Mouse (Mus musculus): Measurements from ENCODE around the gene Smg1. TPM values are rescaled to one million over a fixed set of nuclear protein-coding genes. Genes with fewer than 3 reads are reported as not detected.

Gene Smg1
- polyA plus RNA-seq (2016; fragmentation: Nextera tagmentation; extraction: Ambion mirVana): 26.8 and 27.6 TPM in 2 replicates

DNA sequence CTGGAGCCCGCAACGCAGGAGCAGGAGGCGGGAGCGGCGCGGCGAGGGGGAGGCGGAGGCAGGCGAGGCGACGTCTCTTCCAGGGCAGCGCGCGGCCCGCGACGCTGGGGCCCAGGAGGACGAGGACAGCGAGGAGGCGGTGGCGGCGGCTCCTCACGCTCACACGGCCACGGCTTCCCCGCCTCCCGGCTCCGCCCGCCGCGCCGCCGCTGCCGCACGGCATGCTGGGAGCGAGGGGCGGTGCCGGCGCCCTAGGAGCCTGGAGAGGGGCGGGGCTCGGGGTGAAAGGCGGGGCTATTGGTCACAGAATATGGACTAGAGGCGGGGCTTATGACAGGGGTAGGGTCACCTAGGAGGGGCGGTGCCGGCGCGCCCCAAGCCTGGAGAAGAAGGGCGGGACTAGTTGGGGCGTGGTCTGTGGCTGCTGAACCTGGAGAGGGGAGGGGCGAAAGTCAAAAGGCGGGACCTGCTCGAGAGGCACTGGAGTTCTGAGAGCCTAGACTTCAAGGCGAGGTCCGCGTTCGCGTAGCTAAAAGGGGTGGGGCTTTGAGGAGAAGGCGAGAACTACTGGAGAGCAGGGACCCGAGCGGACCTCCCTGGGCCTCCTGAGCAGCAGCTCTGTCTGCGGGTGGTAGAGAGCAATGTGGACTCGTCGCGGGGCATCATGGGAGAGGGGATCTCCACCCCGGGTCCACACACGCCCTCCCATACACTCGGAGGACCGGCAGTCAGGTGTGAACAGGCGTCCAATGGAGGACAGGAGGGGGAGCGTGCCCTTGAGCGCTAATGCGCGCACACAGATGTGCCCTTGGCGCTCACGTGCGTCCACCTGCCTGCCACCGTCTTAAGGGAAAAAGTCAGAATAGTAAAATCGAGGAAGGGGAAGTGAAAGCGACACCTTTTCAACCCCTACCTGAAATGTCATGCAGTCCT is at the start of gene Smg1:
Gene Smg1 (minus strand): TSS at position 218 of the 933 bp plus-strand sequence.
- Histone ChIP-seq H3K4me1 (peaks cover 16% of the 10 kb centered on the region), H3K9me3 (replicated peaks) (no peaks in the 10 kb centered on the region), H3K36me3 (no peaks in the 10 kb centered on the region), H3K4me3 (peak within 1 kb of the TSS; percentile 96), H3K27ac (peak within 1 kb of the TSS; percentile 96), H3K4me2 (replicated peaks) (peak within 1 kb of the TSS; percentile 73), H3K27me3 (no peaks in the 10 kb centered on the region), H3K9ac (peak within 1 kb of the TSS; percentile 96)
- WGBS: 1% methylated on average over 79 of the region's 79 CpGs
- peak; percentile 96 for ATAC-seq (ENCODE audit: low FRiP score)

GRCm38 (mm10) chr7:118283186-118283585 is 39.7 kb upstream of the Smg1 start:
- H3K9me3 ChIP-seq (replicated peaks): peaks cover 3% of the 10 kb centered on the region; the same call in 1 of the 2 replicates
- no peaks in the 10 kb centered on the region for H3K36me3 ChIP-seq
- no peak overlapping the region for H3K27ac ChIP-seq
- no peak overlapping the region for H3K4me3 ChIP-seq
- H3K27me3 ChIP-seq: no peaks in the 10 kb centered on the region
- ATAC-seq (ENCODE audit: low FRiP score): no peak
- no peaks in the 10 kb centered on the region for H3K4me1 ChIP-seq
- no peak overlapping the region for H3K4me2 ChIP-seq (replicated peaks)
- no peak overlapping the region for H3K9ac ChIP-seq
- WGBS: 83% methylated on average over 2 of the region's 2 CpGs

DNA sequence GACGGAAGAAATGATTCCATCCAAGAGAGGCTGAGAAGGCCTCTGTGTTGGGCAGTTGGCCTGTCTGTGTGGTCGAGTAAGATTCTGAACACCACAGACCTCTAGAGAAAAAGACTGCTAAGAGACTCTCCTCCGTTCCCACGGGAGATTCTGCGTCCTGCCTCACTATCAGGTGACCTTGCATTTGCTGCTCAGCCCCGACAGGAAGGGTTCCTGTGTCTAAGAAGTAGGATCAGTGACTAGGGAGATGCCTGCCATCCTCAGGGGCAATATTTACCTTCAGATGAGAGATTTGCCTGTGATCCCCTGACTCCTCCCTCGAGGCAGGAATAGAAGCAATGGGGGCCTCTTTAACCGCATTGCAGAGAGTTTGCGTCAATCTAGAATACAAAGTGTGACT is 39.1 kb upstream of the Smg1 start:
- Histone ChIP-seq H3K9me3 (replicated peaks) (peaks cover 3% of the 10 kb centered on the region; the same call in 1 of the 2 replicates), H3K4me1 (0 out of 2 replicates have a peak, but pooled peaks cover 3% of the 10 kb centered on the region), H3K9ac (no peak overlapping the region), H3K27ac (no peak overlapping the region), H3K36me3 (no peaks in the 10 kb centered on the region), H3K27me3 (no peaks in the 10 kb centered on the region), H3K4me3 (no peak overlapping the region), H3K4me2 (replicated peaks) (no peak overlapping the region)
- 84% methylated on average over 9 of the region's 9 CpGs for WGBS
- no peak for ATAC-seq (ENCODE audit: low FRiP score)

GRCm38 (mm10) chr7:118279521-118279920 is 36.1 kb upstream of the Smg1 start:
- no peak overlapping the region for H3K4me2 ChIP-seq (replicated peaks)
- H3K9ac ChIP-seq: no peak overlapping the region
- no peaks in the 10 kb centered on the region for H3K9me3 ChIP-seq (replicated peaks)
- ATAC-seq (ENCODE audit: low FRiP score): no peak
- H3K36me3 ChIP-seq: no peaks in the 10 kb centered on the region
- H3K27me3 ChIP-seq: no peaks in the 10 kb centered on the region; the same call in 1 of the 2 replicates
- 0 out of 2 replicates have a peak, but pooled peaks cover 3% of the 10 kb centered on the region for H3K4me1 ChIP-seq
- no peak overlapping the region for H3K4me3 ChIP-seq
- no peak overlapping the region for H3K27ac ChIP-seq
- 51% methylated on average over 3 of the region's 3 CpGs for WGBS

DNA sequence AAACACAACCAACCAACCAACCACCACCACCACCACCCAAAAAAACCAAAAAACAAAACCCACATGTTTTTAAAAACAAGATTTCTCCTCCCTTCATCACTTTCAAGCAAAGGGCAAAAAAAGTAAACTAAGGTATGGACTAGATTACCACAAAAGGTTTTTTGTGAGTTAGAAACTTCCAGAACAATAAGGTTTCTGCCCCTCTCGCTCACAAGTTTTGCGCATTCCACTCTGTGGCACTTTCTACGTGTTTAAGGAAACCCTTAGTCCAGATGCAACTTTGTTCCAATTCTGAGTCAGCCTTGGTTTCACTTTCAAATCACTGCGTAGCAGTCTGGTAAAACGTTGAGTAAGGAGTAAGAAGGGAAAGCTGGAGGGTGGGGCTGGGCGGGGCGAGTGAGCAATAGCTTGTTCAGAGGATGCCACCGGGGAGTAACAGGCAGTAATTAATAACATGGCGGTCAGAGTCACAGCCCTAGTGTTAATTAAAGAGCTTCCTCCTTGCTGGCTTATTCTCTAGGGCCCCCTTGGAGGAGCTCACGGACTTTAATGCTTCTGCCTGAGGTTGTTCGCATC is 34.0 kb upstream of the Smg1 start:
- H3K27me3 ChIP-seq: no peaks in the 10 kb centered on the region; the same call in 1 of the 2 replicates

DNA sequence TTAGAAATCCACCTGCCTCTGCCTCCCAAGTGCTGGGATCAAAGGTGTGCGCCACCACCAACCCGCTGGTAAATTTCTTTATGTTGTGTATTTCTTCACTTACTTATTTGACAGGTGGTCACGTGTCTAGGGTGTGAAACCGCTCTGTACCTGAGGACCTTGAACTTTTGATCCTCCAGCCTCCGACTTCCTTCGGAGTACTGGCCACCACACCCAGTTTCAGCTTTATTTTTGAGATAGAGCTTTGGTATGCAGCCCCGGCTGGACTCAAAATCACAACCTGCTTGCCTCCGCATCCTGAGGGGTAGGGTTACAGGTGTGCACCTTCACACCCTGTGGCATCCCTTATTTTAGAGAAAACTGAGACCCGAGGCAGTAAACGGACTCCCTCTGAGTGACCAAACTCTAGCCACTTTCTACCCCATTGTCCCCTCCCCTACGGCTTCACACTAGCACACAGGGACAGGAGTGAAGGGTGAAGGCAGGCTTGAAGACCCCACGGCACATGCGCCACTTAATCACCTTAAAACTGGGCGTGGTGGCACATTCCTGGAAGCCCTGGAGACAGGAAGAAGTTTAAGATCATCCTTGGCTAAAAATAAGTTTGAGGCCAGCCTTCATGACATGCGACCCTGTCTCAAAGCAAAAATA is 33.3 kb upstream of the Smg1 start:
- H3K27me3 ChIP-seq: no peaks in the 10 kb centered on the region; the same call in 1 of the 2 replicates
- no peaks in the 10 kb centered on the region for H3K9me3 ChIP-seq (replicated peaks)
- 0 out of 2 replicates have a peak, but pooled peaks cover 3% of the 10 kb centered on the region for H3K4me1 ChIP-seq
- no peak overlapping the region for H3K9ac ChIP-seq
- H3K4me3 ChIP-seq: no peak overlapping the region
- no peak overlapping the region for H3K4me2 ChIP-seq (replicated peaks)
- no peak overlapping the region for H3K27ac ChIP-seq
- H3K36me3 ChIP-seq: no peaks in the 10 kb centered on the region
- no peak for ATAC-seq (ENCODE audit: low FRiP score)
- WGBS: 89% methylated on average over 15 of the region's 15 CpGs

More for the DNA sequence above, 34.0 kb upstream of the Smg1 start:
- no peak overlapping the region for H3K4me3 ChIP-seq
- no peaks in the 10 kb centered on the region for H3K36me3 ChIP-seq
- H3K4me1 ChIP-seq: 0 out of 2 replicates have a peak, but pooled peaks cover 3% of the 10 kb centered on the region
- H3K9me3 ChIP-seq (replicated peaks): no peaks in the 10 kb centered on the region
- H3K27ac ChIP-seq: no peak overlapping the region
- no peak for ATAC-seq (ENCODE audit: low FRiP score)
- no peak overlapping the region for H3K9ac ChIP-seq
- H3K4me2 ChIP-seq (replicated peaks): no peak overlapping the region
- WGBS: 65% methylated on average over 11 of the region's 11 CpGs

DNA sequence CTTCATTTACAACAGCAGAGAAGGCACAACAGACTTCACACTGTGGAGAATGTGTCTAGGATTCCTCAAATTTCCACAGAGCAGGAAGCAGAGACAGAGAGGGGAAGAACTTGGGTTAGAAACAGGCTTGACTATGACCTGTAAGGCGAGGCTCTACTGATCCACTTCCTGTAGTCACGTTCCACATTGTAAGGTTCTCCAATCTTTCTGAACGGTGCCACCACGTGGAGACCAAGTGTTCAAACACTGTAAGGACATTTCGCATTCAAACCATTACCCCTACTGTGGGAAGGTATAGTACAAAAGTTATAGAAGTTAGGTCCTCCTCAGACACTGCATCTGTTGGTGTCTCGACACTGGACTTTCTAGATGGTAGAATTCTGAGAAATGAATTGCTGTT is 31.8 kb upstream of the Smg1 start:
- Histone ChIP-seq H3K4me2 (replicated peaks) (no peak overlapping the region), H3K36me3 (no peaks in the 10 kb centered on the region), H3K27ac (no peak overlapping the region), H3K4me3 (no peak overlapping the region), H3K27me3 (no peaks in the 10 kb centered on the region; the same call in 1 of the 2 replicates), H3K9ac (no peak overlapping the region), H3K9me3 (replicated peaks) (no peaks in the 10 kb centered on the region), H3K4me1 (0 out of 2 replicates have a peak, but pooled peaks cover 3% of the 10 kb centered on the region)
- WGBS: 86% methylated on average over 6 of the region's 6 CpGs
- ATAC-seq (ENCODE audit: low FRiP score): no peak

GRCm38 (mm10) chr7:118274851-118275250 is 31.4 kb upstream of the Smg1 start:
- ATAC-seq (ENCODE audit: low FRiP score): no peak
- no peaks in the 10 kb centered on the region for H3K9me3 ChIP-seq (replicated peaks)
- no peak overlapping the region for H3K27ac ChIP-seq
- H3K4me2 ChIP-seq (replicated peaks): no peak overlapping the region
- H3K27me3 ChIP-seq: no peaks in the 10 kb centered on the region; the same call in 1 of the 2 replicates
- no peaks in the 10 kb centered on the region for H3K36me3 ChIP-seq
- no peak overlapping the region for H3K4me3 ChIP-seq
- 0 out of 2 replicates have a peak, but pooled peaks cover 3% of the 10 kb centered on the region for H3K4me1 ChIP-seq
- no peak overlapping the region for H3K9ac ChIP-seq
- 95% methylated on average over 5 of the region's 5 CpGs for WGBS

DNA sequence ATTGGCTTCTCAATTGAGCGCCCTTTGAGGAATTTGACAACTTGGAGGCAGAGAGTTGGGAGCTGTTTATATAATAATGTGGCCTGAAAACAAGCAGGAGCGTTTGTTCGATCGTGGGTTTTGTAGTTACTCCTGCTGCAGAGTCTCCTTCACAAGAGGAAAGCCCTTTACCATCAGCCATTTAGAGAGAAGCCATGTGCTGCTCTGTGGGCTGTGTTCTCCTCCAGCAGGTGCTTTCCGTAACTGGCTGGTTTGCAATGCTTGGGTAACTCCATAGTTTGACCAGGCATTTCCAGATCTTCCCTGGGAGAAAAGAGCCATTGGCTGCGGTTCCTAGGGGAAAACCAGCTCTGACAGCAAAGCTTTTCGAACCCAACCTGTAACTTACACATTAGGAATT is 30.7 kb upstream of the Smg1 start:
- H3K27ac ChIP-seq: no peak overlapping the region
- 67% methylated on average over 7 of the region's 7 CpGs for WGBS
- H3K9me3 ChIP-seq (replicated peaks): no peaks in the 10 kb centered on the region
- no peaks in the 10 kb centered on the region; the same call in 1 of the 2 replicates for H3K27me3 ChIP-seq
- no peak for ATAC-seq (ENCODE audit: low FRiP score)
- H3K4me3 ChIP-seq: no peak overlapping the region
- H3K4me1 ChIP-seq: 0 out of 2 replicates have a peak, but pooled peaks cover 3% of the 10 kb centered on the region
- H3K9ac ChIP-seq: no peak overlapping the region
- H3K4me2 ChIP-seq (replicated peaks): no peak overlapping the region
- no peaks in the 10 kb centered on the region for H3K36me3 ChIP-seq

DNA sequence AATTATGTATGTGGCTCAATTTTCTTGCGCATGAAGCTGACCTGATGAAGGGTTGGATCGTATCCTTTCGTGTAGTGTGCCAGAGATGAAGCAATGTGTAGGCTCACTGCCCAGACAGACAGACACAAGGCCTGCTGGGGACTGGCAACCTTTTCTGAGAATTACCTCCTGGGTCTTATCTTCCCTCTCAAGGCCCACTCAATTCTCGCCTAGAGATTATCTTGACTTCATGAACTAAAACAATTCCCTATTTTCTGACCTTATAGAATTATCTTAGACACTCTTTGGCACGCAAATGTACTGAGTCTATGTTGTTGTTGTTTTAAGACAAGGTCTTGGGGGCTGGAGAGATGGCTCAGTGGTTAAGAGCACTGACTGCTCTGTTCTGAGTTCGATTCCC is 22.6 kb upstream of the Smg1 start:
- no peak for ATAC-seq (ENCODE audit: low FRiP score)
- H3K4me1 ChIP-seq: no peaks in the 10 kb centered on the region

DNA sequence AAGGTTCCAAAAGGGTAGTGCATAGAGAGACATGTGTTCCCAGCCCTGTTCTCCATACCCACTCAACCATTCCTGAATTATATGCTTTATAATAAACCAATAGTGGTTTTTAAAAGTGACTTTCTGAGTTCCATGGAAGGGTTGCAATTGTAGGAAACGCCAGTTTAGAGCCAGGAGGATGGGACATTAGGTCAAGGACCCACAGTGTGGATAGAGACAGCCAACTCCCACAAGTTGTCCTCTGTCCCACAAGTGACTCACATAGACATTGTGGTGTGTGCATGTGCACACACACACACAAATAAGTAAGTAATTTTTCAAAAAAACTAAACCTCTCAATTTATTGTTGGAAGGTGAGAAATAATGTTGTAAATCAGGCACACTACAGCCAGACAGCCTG is 20.1 kb upstream of the Smg1 start:
- Histone ChIP-seq H3K9ac (no peak overlapping the region), H3K4me3 (no peak overlapping the region), H3K9me3 (replicated peaks) (no peaks in the 10 kb centered on the region), H3K27ac (no peak overlapping the region), H3K4me1 (no peaks in the 10 kb centered on the region), H3K27me3 (no peaks in the 10 kb centered on the region), H3K4me2 (replicated peaks) (no peak overlapping the region), H3K36me3 (no peaks in the 10 kb centered on the region)
- ATAC-seq (ENCODE audit: low FRiP score): no peak
- 74% methylated on average over 1 of the region's 1 CpGs for WGBS

More for the DNA sequence above, 22.6 kb upstream of the Smg1 start:
- Histone ChIP-seq H3K9ac (no peak overlapping the region), H3K27me3 (no peaks in the 10 kb centered on the region), H3K36me3 (no peaks in the 10 kb centered on the region), H3K9me3 (replicated peaks) (no peaks in the 10 kb centered on the region), H3K4me2 (replicated peaks) (no peak overlapping the region), H3K27ac (no peak overlapping the region), H3K4me3 (no peak overlapping the region)
- WGBS: 91% methylated on average over 6 of the region's 6 CpGs

- no peaks in the 10 kb centered on the region for H3K27me3 ChIP-seq
Observed at GRCm38 (mm10) chr7:118262409-118262808, 18.9 kb upstream of the Smg1 start.

More at GRCm38 (mm10) chr7:118262409-118262808, 18.9 kb upstream of the Smg1 start:
- H3K9me3 ChIP-seq (replicated peaks): no peaks in the 10 kb centered on the region
- no peak overlapping the region for H3K4me3 ChIP-seq
- H3K36me3 ChIP-seq: no peaks in the 10 kb centered on the region
- WGBS: 67% methylated on average over 5 of the region's 5 CpGs
- no peaks in the 10 kb centered on the region for H3K4me1 ChIP-seq
- ATAC-seq (ENCODE audit: low FRiP score): no peak
- no peak overlapping the region for H3K9ac ChIP-seq
- H3K27ac ChIP-seq: no peak overlapping the region
- no peak overlapping the region for H3K4me2 ChIP-seq (replicated peaks)
